14 mouse cellular contexts compared by ENCODE assay signal in the genomic region with DNA sequence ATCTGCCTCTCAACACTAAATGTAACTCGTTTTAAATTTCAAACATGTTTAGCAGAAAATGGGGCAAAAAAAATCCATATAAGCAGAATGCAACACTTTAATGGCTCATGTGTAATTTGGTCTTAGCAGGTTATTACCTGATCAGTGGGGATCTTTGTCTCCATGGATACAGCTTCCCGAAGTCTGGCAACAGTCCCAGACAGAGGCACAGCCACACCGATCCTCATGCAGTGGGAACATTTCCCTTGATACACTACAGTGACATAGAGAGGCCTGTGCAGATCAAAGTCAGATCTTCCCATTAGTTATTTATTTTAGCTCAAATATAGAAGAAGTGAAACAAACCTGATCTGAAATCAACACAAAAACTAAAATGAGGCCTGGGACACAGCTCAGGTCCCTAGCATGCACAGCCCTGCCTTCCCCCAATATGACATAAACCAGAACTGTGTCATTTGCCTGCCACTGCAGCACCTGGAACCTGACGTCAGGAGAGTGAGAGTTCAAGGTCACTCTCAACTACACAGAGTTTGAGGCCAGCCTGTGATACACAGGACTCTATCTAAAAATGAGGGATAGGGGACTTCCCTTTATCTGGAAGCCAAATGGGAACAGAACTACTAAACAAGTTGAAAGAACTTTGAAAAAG. TPM values are rescaled to one million over a fixed set of nuclear protein-coding genes. Genes with fewer than 3 reads are reported as not detected.
DNase-seq lines count a peak whose midpoint lies in the region; ATAC-seq and TF ChIP-seq lines count a peak whose summit lies in the region.
"Had no signal": no experiment of that assay in that cellular context is flagged by ENCODE, and none has a peak within 500 bp of the region (broad histone marks: within the 10 kb centered on the region; RNA-seq: fewer than 3 reads in every experiment).

No protein-coding gene starts in this region.

- no peak for ATAC-seq in kidney, embryonic 16.5 days (ENCODE audit: low FRiP score, low TSS enrichment)
- peak; percentile 64; the same call in 1 of the 2 replicates for ATAC-seq in embryonic facial prominence, embryonic 13.5 days (ENCODE audit: insufficient number of reproducible peaks, insufficient read depth, low FRiP score, low TSS enrichment, low read depth)
- ATAC-seq: midbrain, embryonic 16.5 days had no signal

- H3K9ac ChIP-seq in kidney, embryonic 16.5 days (replicated peaks; ENCODE audit: low read length) = no peak overlapping the region
- H3K9ac ChIP-seq in CH12.LX (ENCODE audit: insufficient read depth, low read depth) = no peak overlapping the region
- no peak overlapping the region for H3K9ac ChIP-seq in embryonic facial prominence, embryonic 13.5 days
- H3K9ac ChIP-seq: liver, embryonic 15.5 days had no signal

- TF ChIP-seq POLR2A in CH12.LX (IDR thresholded peaks at IDR 0.05; ENCODE audit: low read depth, low read length) = no peak

- in situ Hi-C loops in CH12.LX (cut with MboI; ENCODE audit: low pct_ligation_motif_present, low pct_unique_long_range_greater_than_20kb, low sequenced_read_pairs) = no loop called here

- H3K36me3 ChIP-seq in kidney, embryonic 16.5 days (ENCODE audit: insufficient read depth, low read length) = no peaks in the 10 kb centered on the region; the same call in none of the 2 replicates
- peaks cover 9 to 58% of the 10 kb centered on the region in 2 experiments for H3K36me3 ChIP-seq in CH12.LX (replicated peaks in 1 of 2; ENCODE audit: control insufficient read depth in 1 of 2, insufficient read depth in 1 of 2, low read length in 1 of 2)
- peaks cover 14% of the 10 kb centered on the region for H3K36me3 ChIP-seq in embryonic facial prominence, embryonic 13.5 days

- no peak for TF ChIP-seq CTCF in CH12.LX (conservative IDR thresholded peaks at IDR 0.05 in 1 of 2, IDR thresholded peaks at IDR 0.05 in 1 of 2; ENCODE audit: low read depth in 2 of 2, low read length in 2 of 2)

- no peaks in the 10 kb centered on the region for H3K4me1 ChIP-seq in kidney, embryonic 16.5 days (ENCODE audit: insufficient read depth, low read length)
- peaks cover 0 to 54% of the 10 kb centered on the region in 2 experiments; a peak in 2 of 4 replicates for H3K4me1 ChIP-seq in CH12.LX (ENCODE audit: control insufficient read depth in 1 of 2, insufficient read depth in 2 of 2)
- peaks cover 5% of the 10 kb centered on the region; the same call in 1 of the 2 replicates for H3K4me1 ChIP-seq in embryonic facial prominence, embryonic 13.5 days
- H3K4me1 ChIP-seq: liver, embryonic 15.5 days had no signal

- no peaks in the 10 kb centered on the region for H3K9me3 ChIP-seq in kidney, embryonic 16.5 days (ENCODE audit: low read length)
- H3K9me3 ChIP-seq in CH12.LX (replicated peaks; ENCODE audit: low read length) = no peaks in the 10 kb centered on the region
- no peaks in the 10 kb centered on the region for H3K9me3 ChIP-seq in embryonic facial prominence, embryonic 13.5 days
- H3K9me3 ChIP-seq: liver, embryonic 15.5 days had no signal

- peak; percentile 38; the same call in 1 of the 2 replicates for TF ChIP-seq EP300 in CH12.LX (IDR thresholded peaks at IDR 0.05; ENCODE audit: low read length)

- H3K79me2 ChIP-seq in CH12.LX (replicated peaks; ENCODE audit: control insufficient read depth, extremely low read depth, insufficient read depth, poor library complexity, severe bottlenecking) = peaks cover 6% of the 10 kb centered on the region; the same call in 1 of the 2 replicates

- dilution Hi-C loops in CH12.LX (cut with MboI; ENCODE audit: extremely low pct_ligation_motif_present, extremely low pct_unique_long_range_greater_than_20kb, low sequenced_read_pairs) = no loop called here

- WGBS in kidney, embryonic 16.5 days = 63% methylated on average over 4 of the region's 4 CpGs
- 53% methylated on average over 4 of the region's 4 CpGs for WGBS in embryonic facial prominence, embryonic 13.5 days

- H3K4me2 ChIP-seq in kidney, embryonic 16.5 days (replicated peaks; ENCODE audit: low read depth, low read length) = no peak overlapping the region
- H3K4me2 ChIP-seq in CH12.LX (ENCODE audit: insufficient read depth, low read depth, poor library complexity, severe bottlenecking) = no peak overlapping the region
- H3K4me2 ChIP-seq in embryonic facial prominence, embryonic 13.5 days = no peak overlapping the region
- H3K4me2 ChIP-seq: liver, embryonic 15.5 days had no signal

- no peak overlapping the region for H3K4me3 ChIP-seq in kidney, embryonic 16.5 days (ENCODE audit: low read length)
- no peak overlapping the region for H3K4me3 ChIP-seq in CH12.LX (replicated peaks in 1 of 3; ENCODE audit: low read depth in 2 of 3, low read length in 2 of 3, poor library complexity in 1 of 3)
- no peak overlapping the region for H3K4me3 ChIP-seq in embryonic facial prominence, embryonic 13.5 days
- H3K4me3 ChIP-seq: erythroblast, embryonic 14.5 days; liver, embryonic 15.5 days had no signal

- peak; percentile 18 for DNase-seq in kidney, adult 18-20 months
- DNase-seq in CH12.LX (ENCODE audit: extremely low read depth) (peak; percentile 59), R1 (ENCODE audit: low read depth, low spot score) (peak; percentile 10)
- DNase-seq in spleen, postnatal 10 days (ENCODE audit: low spot score in 2 of 2) = no peak
- DNase-seq in lung, postnatal 25 days (ENCODE audit: low spot score) = no peak
- DNase-seq: layer of hippocampus, adult 9-11 months; thymus, postnatal 14 days had no signal

- TF ChIP-seq RAD21 in CH12.LX (IDR thresholded peaks at IDR 0.05; ENCODE audit: low read depth, low read length) = no peak

- H3K27ac ChIP-seq in kidney, embryonic 16.5 days (ENCODE audit: low read length) = no peak overlapping the region
- no peak overlapping the region for H3K27ac ChIP-seq in CH12.LX (ENCODE audit: insufficient read depth, low read depth)
- H3K27ac ChIP-seq in embryonic facial prominence, embryonic 13.5 days = no peak overlapping the region
- H3K27ac ChIP-seq: liver, embryonic 15.5 days had no signal

- no peaks in the 10 kb centered on the region for H3K27me3 ChIP-seq in kidney, embryonic 16.5 days (ENCODE audit: insufficient read depth, low read length)
- H3K27me3 ChIP-seq in CH12.LX (replicated peaks) = no peaks in the 10 kb centered on the region
- H3K27me3 ChIP-seq in embryonic facial prominence, embryonic 13.5 days = no peaks in the 10 kb centered on the region
- H3K27me3 ChIP-seq: liver, embryonic 15.5 days had no signal

TF ChIP-seq in CH12.LX, 34 proteins besides CTCF, POLR2A, EP300 and RAD21:
- TF ChIP-seq ETS1 (conservative IDR thresholded peaks at IDR 0.05; ENCODE audit: low read depth, low read length) (peak; percentile 65), JUND (conservative IDR thresholded peaks at IDR 0.05; ENCODE audit: low read depth, low read length) (no peak), MAFK (IDR thresholded peaks at IDR 0.05; ENCODE audit: insufficient replicate concordance, low read length) (no peak), BHLHE40 (IDR thresholded peaks at IDR 0.05; ENCODE audit: low read depth, low read length) (peak; percentile 36; the same call in 1 of the 2 replicates), ELF1 (IDR thresholded peaks at IDR 0.05; ENCODE audit: low read depth, low read length) (no peak), IRF4 (IDR thresholded peaks at IDR 0.05; ENCODE audit: low read depth, low read length) (peak; percentile 60; the same call in 1 of the 2 replicates), RCOR1 (conservative IDR thresholded peaks at IDR 0.05; ENCODE audit: low read depth, low read length) (no peak)

RNA-seq across cellular contexts. Expression of a gene that starts 29.8 kb away (rescaled TPM):
- polyA plus RNA-seq in kidney, embryonic 16.5 days (2015; fragmentation: Nextera tagmentation; extraction: Ambion mirVana) = 2.0 and 2.1 TPM in 2 replicates
- total RNA-seq in CH12.LX (2012; rRNA removed) (7.5 and 8.6 TPM in 2 replicates), CH12.LX (2014; rRNA removed) (8.0 and 9.1 TPM in 2 replicates)
- polyA plus RNA-seq in CH12.LX (2012; ENCODE audit: insufficient read length, low read depth) = 6.4 and 7.8 TPM in 2 replicates
- 2.4 TPM in 2 replicates for polyA plus RNA-seq in embryonic facial prominence, embryonic 13.5 days (2015; fragmentation: Nextera tagmentation; extraction: Ambion mirVana)

RNA-seq across cellular contexts. Expression of a gene that starts 57.0 kb away (rescaled TPM):
- 38.7 and 40.7 TPM in 2 replicates for polyA plus RNA-seq in kidney, embryonic 16.5 days (2015; fragmentation: Nextera tagmentation; extraction: Ambion mirVana)
- total RNA-seq in CH12.LX (2012; rRNA removed) (not detected in 2 replicates), CH12.LX (2014; rRNA removed) (not detected in 2 replicates)
- not detected in 2 replicates for polyA plus RNA-seq in CH12.LX (2012; ENCODE audit: insufficient read length, low read depth)
- 0.98 and 1.2 TPM in 2 replicates for polyA plus RNA-seq in embryonic facial prominence, embryonic 13.5 days (2015; fragmentation: Nextera tagmentation; extraction: Ambion mirVana)
- total RNA-seq: hematopoietic stem cell, adult 5-6 weeks; MEL had no signal
- polyA plus RNA-seq: erythroblast, embryonic 14.5 days; liver, embryonic 15.5 days; midbrain, embryonic 16.5 days had no signal

Comparison
In these comparisons a context has a peak if more than half of its experiments do, and no peak if none do; other contexts are left out.
1. DNase-seq: peak in kidney, adult 18-20 months (single experiment), CH12.LX (single experiment) and R1 (single experiment); none in spleen, postnatal 10 days (0 of 2) and lung, postnatal 25 days (single experiment).
2. RNA of a gene that starts 57.0 kb away (polyA plus RNA-seq): 38.7 to 40.7 TPM in kidney, embryonic 16.5 days; 0.98 to 1.2 TPM in embryonic facial prominence, embryonic 13.5 days and not detected in CH12.LX; every median in the first group is over 10 times any median in the second.